Comparison of ENCODE assay signal across 8 mouse cellular contexts in genomic region chr11:21239763-21240509, GRCm38 (mm10). TPM values are rescaled to one million over a fixed set of nuclear protein-coding genes. Genes with fewer than 3 reads are reported as not detected.
DNase-seq lines count a peak whose midpoint lies in the region; ATAC-seq and TF ChIP-seq lines count a peak whose summit lies in the region.

No protein-coding gene starts in this region.

- peak overlapping the region; percentile 79 for H3K4me2 ChIP-seq in limb, embryonic 14.5 days (replicated peaks; ENCODE audit: low read depth, low read length, severe bottlenecking)
- H3K4me2 ChIP-seq in stomach, embryonic 15.5 days: peak overlapping the region; percentile 66

- peak; percentile 3; the same call in 1 of the 2 replicates for ATAC-seq in limb, embryonic 14.5 days (ENCODE audit: low FRiP score, low read depth)
- no peak for ATAC-seq in stomach, embryonic 15.5 days (ENCODE audit: insufficient read depth, low FRiP score, low read depth)
- no peak for ATAC-seq in CD4-positive, CD25-positive, alpha-beta regulatory T cell, adult 4 months

- H3K9ac ChIP-seq in limb, embryonic 14.5 days (ENCODE audit: low read depth, low read length, severe bottlenecking): peak overlapping the region; percentile 100
- 0 out of 2 replicates have a peak overlapping the region, but pooled peaks have one; percentile 94 for H3K9ac ChIP-seq in stomach, embryonic 15.5 days

- no peaks in the 10 kb centered on the region for H3K36me3 ChIP-seq in spleen, adult 2 months (ENCODE audit: control insufficient read depth, insufficient read depth, low read length)
- H3K36me3 ChIP-seq in erythroblast, embryonic 14.5 days (ENCODE audit: control insufficient read depth): no peaks in the 10 kb centered on the region; the same call in 1 of the 2 replicates
- no peaks in the 10 kb centered on the region for H3K36me3 ChIP-seq in limb, embryonic 14.5 days (ENCODE audit: control insufficient read depth, insufficient read depth, low read length)
- H3K36me3 ChIP-seq in stomach, embryonic 15.5 days: no peaks in the 10 kb centered on the region

- H3K4me3 ChIP-seq in spleen, adult 2 months (ENCODE audit: extremely low read depth, insufficient read depth, insufficient read length): peak overlapping the region; percentile 97
- peak overlapping the region; percentile 93 for H3K4me3 ChIP-seq in erythroblast, embryonic 14.5 days (replicated peaks)
- H3K4me3 ChIP-seq in limb, embryonic 14.5 days (replicated peaks; ENCODE audit: low read length): peak overlapping the region; percentile 88
- H3K4me3 ChIP-seq in stomach, embryonic 15.5 days (replicated peaks): peak overlapping the region; percentile 96

- no peak for TF ChIP-seq CTCF in spleen, adult 2 months (IDR thresholded peaks at IDR 0.05; ENCODE audit: extremely low read depth, insufficient read depth, insufficient read length, insufficient replicate concordance)

- TF ChIP-seq POLR2A in spleen, adult 2 months (IDR thresholded peaks at IDR 0.05; ENCODE audit: low read depth, low read length): no peak
- no peak for TF ChIP-seq POLR2A in limb, embryonic 14.5 days (IDR thresholded peaks at IDR 0.05; ENCODE audit: borderline replicate concordance, extremely low read depth, insufficient read depth, insufficient read length)

- no peak for DNase-seq in spleen, adult 2 months (ENCODE audit: low read depth in 1 of 2, low spot score in 2 of 2)
- no peak for DNase-seq in spleen, adult 12 weeks (ENCODE audit: low spot score)
- DNase-seq in limb, embryonic 14.5 days (ENCODE audit: low spot score): peak; percentile 15
- no peak for DNase-seq in cerebellum, postnatal 36 days
- no peak for DNase-seq in thymus, adult 18-20 months

- H3K27me3 ChIP-seq in spleen, adult 2 months (ENCODE audit: control insufficient read depth, insufficient read depth, low read length): no peaks in the 10 kb centered on the region
- H3K27me3 ChIP-seq in erythroblast, embryonic 14.5 days (ENCODE audit: control insufficient read depth): no peaks in the 10 kb centered on the region
- no peaks in the 10 kb centered on the region for H3K27me3 ChIP-seq in limb, embryonic 14.5 days (ENCODE audit: control insufficient read depth, insufficient read depth, low read length)
- no peaks in the 10 kb centered on the region for H3K27me3 ChIP-seq in stomach, embryonic 15.5 days (replicated peaks)

- no peak overlapping the region for H3K27ac ChIP-seq in spleen, adult 2 months (ENCODE audit: insufficient read depth, low read length)
- H3K27ac ChIP-seq in limb, embryonic 14.5 days (replicated peaks; ENCODE audit: low read depth, low read length): peak overlapping the region; percentile 98
- H3K27ac ChIP-seq in stomach, embryonic 15.5 days: peak overlapping the region; percentile 94

- H3K9me3 ChIP-seq in erythroblast, embryonic 14.5 days (ENCODE audit: control insufficient read depth, low read length): no peaks in the 10 kb centered on the region
- H3K9me3 ChIP-seq in limb, embryonic 14.5 days (ENCODE audit: control insufficient read depth, low read length): no peaks in the 10 kb centered on the region
- no peaks in the 10 kb centered on the region for H3K9me3 ChIP-seq in stomach, embryonic 15.5 days

- 7% methylated on average over 7 of the region's 7 CpGs for WGBS in spleen, adult 2 months
- WGBS in limb, embryonic 14.5 days: 20% methylated on average over 7 of the region's 7 CpGs
- 25% methylated on average over 7 of the region's 7 CpGs for WGBS in stomach, embryonic 15.5 days

- no peaks in the 10 kb centered on the region for H3K4me1 ChIP-seq in spleen, adult 2 months (ENCODE audit: control insufficient read depth, insufficient read depth, insufficient read length)
- peaks cover 18% of the 10 kb centered on the region for H3K4me1 ChIP-seq in erythroblast, embryonic 14.5 days (ENCODE audit: control insufficient read depth)
- H3K4me1 ChIP-seq in limb, embryonic 14.5 days (ENCODE audit: control insufficient read depth, insufficient read depth, low read length): peaks cover 15% of the 10 kb centered on the region
- no peaks in the 10 kb centered on the region for H3K4me1 ChIP-seq in stomach, embryonic 15.5 days

RNA-seq across cellular contexts. Expression of gene Vps54, which starts 0.9 kb away (rescaled TPM):
- 6.7 and 7.0 TPM in 2 replicates for polyA plus RNA-seq in spleen, adult 2 months (2012; rRNA removed)
- polyA plus RNA-seq in erythroblast, embryonic 14.5 days (2012): 0.05 TPM in 2 replicates
- polyA plus RNA-seq in limb, embryonic 14.5 days (2012; rRNA removed): 28.6 and 30.8 TPM in 2 replicates
- polyA plus RNA-seq in limb, embryonic 14.5 days (2014; fragmentation: Nextera tagmentation; extraction: Ambion mirVana): 15.3 and 18.6 TPM in 2 replicates
- 11.2 and 14.1 TPM in 2 replicates for polyA plus RNA-seq in stomach, embryonic 15.5 days (2015; fragmentation: Nextera tagmentation; extraction: Ambion mirVana)
- polyA plus RNA-seq in CD4-positive, CD25-positive, alpha-beta regulatory T cell, adult 4 months (2017; shearing (Covaris generic)): 10 to 100 TPM; 83.8 to 89.5 TPM
